Mouse (Mus musculus) brain, embryonic 14.5 days (tissue): ENCODE results near the gene Adat1.

ENCODE experiments used
- CTCF ChIP-seq: fragments of 200-500 bp; IDR thresholded peaks from 2 replicates; pipeline ENCODE4 v1.5.1; 2012; ENCODE audit warnings: inconsistent platforms, mild to moderate bottlenecking, moderate library complexity, borderline replicate concordance; ENCODE audit not compliant: insufficient read depth, insufficient read length; ENCODE audit errors: extremely low read depth
- POLR2A ChIP-seq: fragments of 200-500 bp; IDR thresholded peaks from 2 replicates; pipeline ENCODE4 v1.6.1; 2012; ENCODE audit warnings: mild to moderate bottlenecking, inconsistent platforms, borderline replicate concordance; ENCODE audit not compliant: poor library complexity, insufficient read depth, insufficient read length, severe bottlenecking; ENCODE audit errors: extremely low read depth

DNA sequence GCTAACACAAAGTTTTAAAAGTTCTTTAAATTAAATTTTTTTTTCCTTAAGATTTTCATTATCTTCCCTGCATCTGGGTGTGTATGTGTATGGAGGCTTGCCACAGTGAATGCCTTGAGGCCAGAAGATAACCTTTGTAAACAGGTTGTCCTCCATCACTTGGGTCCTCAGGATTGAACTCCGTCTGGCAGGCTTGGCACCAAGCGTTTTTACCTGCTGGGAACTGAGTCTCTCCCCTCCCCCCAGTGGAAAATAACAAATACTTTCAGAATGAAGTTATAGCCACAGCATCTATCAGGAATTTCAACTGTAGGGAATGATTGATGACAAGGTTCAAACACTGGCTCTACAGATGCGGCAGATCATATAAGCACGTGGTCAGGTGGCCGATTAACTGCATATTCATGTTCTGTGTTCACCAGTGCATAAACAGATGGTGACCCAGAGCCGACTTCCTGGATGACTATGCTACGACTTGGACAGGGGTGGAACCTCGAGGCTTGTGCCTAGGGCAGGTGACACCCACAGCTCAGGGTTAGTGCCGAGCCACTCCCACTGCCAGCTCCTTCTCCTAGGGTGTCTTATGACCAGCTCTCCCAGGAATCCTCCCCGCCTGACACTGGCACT, 52.5 kb downstream of the Adat1 start:
- no peak for TF ChIP-seq CTCF
- no peak for TF ChIP-seq POLR2A
